Mouse (Mus musculus) macrophage (primary cell): Measurements from ENCODE around the gene C530025M09Rik. TPM values are rescaled to one million over a fixed set of nuclear protein-coding genes. Genes with fewer than 3 reads are reported as not detected.

ENCODE experiments used
- H3K27ac ChIP-seq: fragments of 350-480 bp; formaldehyde crosslinking; 2 replicates; pipeline ENCODE4 v1.9.0; 2021
- H3K36me3 ChIP-seq: fragments of 350-480 bp; formaldehyde crosslinking; 2 replicates; pipeline ENCODE4 v1.9.0; 2021; ENCODE audit errors: inconsistent target
- H3K4me3 ChIP-seq: fragments of 350-480 bp; formaldehyde crosslinking; 2 replicates; pipeline ENCODE4 v1.9.0; 2021; ENCODE audit errors: inconsistent target
- H3K79me2 ChIP-seq: fragments of 350-480 bp; formaldehyde crosslinking; 2 replicates; pipeline ENCODE4 v1.9.0; 2021; ENCODE audit errors: inconsistent target
- WGBS: methylation state at CpG from one replicate; pipeline ENCODE4 v1.1.7; 2026; ENCODE audit warnings: inconsistent platforms; ENCODE audit not compliant: missing documents; 5-methylcytosine and 5-hydroxymethylcytosine counted together
- polyA plus RNA-seq: library from polyadenylated mRNA; stranded (reverse); fragments of 250-400 nt; gene quantifications from 3 replicates; pipeline ENCODE4 v1.2.4, GENCODE M21; 2018; ENCODE audit warnings: inconsistent platforms

C530025M09Rik gene
- polyA plus RNA-seq, 1 experiment from 2014 or later, result not detected

DNA sequence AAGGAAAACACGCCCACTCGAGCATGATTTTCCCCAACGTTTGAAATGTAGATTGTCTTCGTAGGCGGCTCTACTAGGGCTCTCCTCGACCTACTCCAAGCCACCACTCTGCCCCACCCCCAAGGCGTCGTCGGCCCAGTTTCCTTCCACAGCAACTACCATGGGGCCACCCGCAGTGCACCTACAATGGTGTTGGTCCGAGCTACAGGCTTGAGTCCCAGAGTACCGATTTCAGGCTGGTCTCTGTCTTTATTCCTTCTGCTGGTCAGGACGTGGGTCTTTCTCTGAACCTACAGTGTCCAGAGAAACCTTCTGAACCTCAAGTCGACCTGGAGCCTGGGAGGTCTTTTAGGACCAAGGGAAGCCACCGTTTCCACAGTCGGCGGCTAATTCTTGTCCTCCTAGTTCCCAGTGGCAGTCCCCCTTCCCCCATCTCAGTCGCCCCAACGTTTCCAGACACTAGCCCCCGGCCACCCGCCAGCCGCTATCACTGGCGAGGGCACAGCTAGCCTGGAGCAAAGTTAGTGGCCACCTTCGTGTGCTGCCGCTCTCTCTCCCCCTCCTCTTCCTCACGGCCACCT lies 968 bp downstream of the C530025M09Rik start:
- Histone ChIP-seq H3K4me3 (no peak overlapping the region), H3K27ac (no peak overlapping the region), H3K36me3 (no peaks in the 10 kb centered on the region), H3K79me2 (no peaks in the 10 kb centered on the region)
- 3% methylated on average over 23 of the region's 26 CpGs for WGBS

DNA sequence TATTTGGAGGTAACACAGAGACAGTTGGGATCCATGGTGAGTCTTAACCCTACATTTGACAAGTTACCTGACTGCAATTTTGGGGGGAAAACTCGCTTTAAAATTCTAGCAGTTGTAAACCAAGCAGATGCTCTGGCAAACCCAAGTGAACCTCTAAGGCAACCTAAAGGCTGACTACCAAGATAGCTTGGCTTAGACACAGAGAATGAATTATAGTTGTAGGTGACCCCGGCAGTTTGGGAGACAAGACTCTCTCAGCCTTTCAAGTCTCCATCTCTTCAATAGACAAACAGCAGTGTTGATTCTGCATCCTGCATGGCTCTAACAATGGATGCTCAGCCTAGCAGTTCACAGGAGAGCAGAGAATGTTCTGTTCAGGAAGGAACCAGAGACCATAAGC lies 2.1 kb downstream of the C530025M09Rik start, which contains the start of gene Syndig1:
Syndig1 (plus strand) TSS at position 301 of the 400 bp plus-strand sequence.
- Histone ChIP-seq H3K4me3 (no peak within 1 kb of the TSS), H3K27ac (no peak within 1 kb of the TSS)

DNA sequence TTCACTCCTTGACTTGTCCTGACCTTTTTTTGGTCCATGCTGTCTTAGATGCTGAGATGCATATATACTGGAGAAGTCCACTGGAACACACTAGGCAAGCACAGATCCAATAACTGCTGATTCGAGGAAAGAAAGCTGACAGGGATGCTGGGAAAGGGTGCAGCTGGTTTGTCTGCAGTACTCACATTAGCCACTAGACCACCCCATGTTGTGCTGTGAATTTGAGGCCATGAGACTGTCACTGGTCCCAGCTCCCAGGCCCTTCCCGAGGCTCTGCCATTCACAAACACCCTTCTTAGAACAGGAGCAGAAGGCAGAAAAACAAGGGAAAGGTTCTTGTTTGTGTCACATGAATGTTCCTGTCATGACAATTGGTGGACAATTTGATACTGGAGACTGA lies 10.8 kb downstream of the C530025M09Rik start:
- Histone ChIP-seq H3K36me3 (no peaks in the 10 kb centered on the region), H3K79me2 (no peaks in the 10 kb centered on the region), H3K27ac (no peak overlapping the region), H3K4me3 (no peak overlapping the region)
- 40% methylated on average over 2 of the region's 2 CpGs for WGBS

More for the DNA sequence above, 2.1 kb downstream of the C530025M09Rik start, which contains the start of gene Syndig1:
- Histone ChIP-seq H3K79me2 (no peaks in the 10 kb centered on the region), H3K36me3 (no peaks in the 10 kb centered on the region)
- WGBS, result 77% methylated on average over 2 of the region's 2 CpGs

DNA sequence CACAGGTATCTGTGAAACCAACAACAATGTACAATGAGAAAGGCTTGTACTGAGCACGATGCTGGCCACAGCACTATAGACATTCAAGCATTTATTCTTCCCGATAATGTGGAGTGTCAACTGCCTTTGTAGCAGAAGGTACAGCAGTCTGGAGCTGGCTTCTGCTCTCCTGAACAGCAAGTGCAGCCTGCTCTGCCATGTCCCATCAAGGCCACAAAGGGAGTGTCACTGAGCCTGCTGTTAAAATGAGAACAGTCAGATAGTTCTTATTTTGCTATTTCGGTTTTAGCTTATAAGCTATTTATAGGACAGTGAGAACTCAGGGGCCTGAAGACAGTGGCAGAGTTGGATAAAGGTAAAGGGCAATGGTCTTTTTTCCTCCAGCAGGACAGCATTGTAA lies 11.3 kb downstream of the C530025M09Rik start:
- Histone ChIP-seq H3K79me2 (no peaks in the 10 kb centered on the region), H3K36me3 (no peaks in the 10 kb centered on the region), H3K4me3 (no peak overlapping the region), H3K27ac (no peak overlapping the region)
- WGBS, result 87% methylated on average over 3 of the region's 3 CpGs

DNA sequence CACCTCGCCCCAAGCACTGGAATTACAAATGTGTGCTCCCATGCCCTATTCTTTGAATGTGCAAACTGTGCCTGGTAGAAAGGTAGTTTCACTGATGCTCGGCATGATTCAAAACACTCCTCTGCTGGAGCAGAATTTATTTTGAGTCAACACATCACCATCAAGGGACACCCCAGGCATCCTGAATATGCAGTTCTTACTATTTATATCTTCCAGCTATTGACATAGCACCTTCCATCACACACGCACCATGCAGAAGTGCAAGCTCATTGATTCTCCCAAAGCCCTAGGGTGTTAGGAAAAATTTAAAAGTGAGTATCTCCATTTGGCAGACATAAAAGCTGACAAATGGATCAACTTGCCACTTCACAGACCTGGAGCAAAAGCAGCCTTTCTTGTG lies 12.6 kb downstream of the C530025M09Rik start:
- 69% methylated on average over 3 of the region's 3 CpGs for WGBS
- no peaks in the 10 kb centered on the region for H3K36me3 ChIP-seq

DNA sequence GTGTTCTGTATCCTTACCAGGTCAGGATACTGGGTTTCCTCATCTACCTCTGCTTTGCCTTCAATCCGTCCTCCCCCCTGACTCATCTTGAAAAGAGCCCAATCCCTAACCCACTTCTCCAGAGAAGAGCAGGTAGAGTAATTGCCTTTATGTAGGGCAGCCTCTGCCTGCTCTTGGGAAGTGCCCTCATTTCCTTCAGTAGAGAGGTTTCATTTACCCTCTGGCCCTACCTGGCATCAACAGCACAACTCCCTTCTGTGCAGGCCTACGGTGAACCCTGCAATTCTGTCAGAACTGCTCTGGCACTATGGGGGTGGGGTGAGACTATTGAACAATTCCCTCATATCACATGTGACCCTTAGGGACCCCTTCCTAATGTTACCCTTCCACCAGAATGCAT lies 18.1 kb downstream of the C530025M09Rik start:
- Histone ChIP-seq H3K4me3 (no peak overlapping the region), H3K27ac (no peak overlapping the region), H3K36me3 (no peaks in the 10 kb centered on the region), H3K79me2 (no peaks in the 10 kb centered on the region)
- 82% methylated on average over 2 of the region's 2 CpGs for WGBS

More for the DNA sequence above, 12.6 kb downstream of the C530025M09Rik start:
- Histone ChIP-seq H3K27ac (no peak overlapping the region), H3K79me2 (no peaks in the 10 kb centered on the region), H3K4me3 (no peak overlapping the region)

DNA sequence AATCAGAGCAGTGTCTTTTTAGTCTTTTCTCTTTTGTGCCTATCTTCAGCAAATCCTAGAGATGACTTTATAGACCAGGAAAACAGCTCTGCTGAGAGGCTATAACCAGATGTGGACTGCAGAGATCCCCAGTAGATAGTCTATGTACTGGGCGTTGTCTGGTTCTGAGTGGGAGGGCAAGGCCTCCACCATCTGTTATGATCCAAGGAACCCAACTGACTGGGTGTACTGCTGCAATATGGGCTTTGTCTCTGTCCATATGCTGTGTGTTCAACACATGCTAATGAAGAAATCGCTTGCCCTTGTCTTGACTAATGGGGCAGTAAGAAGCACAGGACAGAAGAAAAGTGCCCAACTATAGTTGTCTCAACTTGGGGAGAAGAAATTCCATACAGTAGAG lies 25.8 kb downstream of the C530025M09Rik start:
- Histone ChIP-seq H3K79me2 (no peaks in the 10 kb centered on the region), H3K36me3 (no peaks in the 10 kb centered on the region), H3K4me3 (no peak overlapping the region), H3K27ac (no peak overlapping the region)
- 96% methylated on average over 2 of the region's 2 CpGs for WGBS

DNA sequence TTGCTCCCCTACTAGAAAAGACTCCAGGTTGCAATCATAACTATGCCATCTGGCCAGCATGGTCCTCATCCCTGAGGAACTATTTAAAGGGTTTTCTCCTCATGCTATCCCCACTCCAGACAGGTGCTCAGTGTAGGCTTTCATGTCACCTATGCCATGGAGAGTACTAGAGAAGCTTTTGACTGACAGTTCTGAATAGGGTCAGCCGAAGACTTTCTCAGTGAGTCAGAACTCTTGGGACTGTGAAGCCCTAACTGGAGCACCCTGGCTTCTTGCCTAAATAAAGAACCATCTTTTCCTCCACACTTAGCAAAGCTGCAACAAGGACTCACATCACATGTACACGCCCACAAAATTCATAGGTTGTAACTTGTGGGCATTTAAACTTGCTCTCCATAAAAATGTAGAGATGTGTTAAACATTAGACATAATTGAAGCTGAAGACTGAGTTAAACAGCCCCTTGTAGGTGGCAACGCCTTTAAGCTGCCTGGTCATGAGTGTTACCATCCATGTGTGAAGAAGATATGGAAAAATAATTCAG lies 26.3 kb downstream of the C530025M09Rik start:
- no peak overlapping the region for H3K4me3 ChIP-seq
- 83% methylated on average over 3 of the region's 3 CpGs for WGBS
- H3K36me3 ChIP-seq, result no peaks in the 10 kb centered on the region
- H3K27ac ChIP-seq, result no peak overlapping the region
- no peaks in the 10 kb centered on the region for H3K79me2 ChIP-seq

DNA sequence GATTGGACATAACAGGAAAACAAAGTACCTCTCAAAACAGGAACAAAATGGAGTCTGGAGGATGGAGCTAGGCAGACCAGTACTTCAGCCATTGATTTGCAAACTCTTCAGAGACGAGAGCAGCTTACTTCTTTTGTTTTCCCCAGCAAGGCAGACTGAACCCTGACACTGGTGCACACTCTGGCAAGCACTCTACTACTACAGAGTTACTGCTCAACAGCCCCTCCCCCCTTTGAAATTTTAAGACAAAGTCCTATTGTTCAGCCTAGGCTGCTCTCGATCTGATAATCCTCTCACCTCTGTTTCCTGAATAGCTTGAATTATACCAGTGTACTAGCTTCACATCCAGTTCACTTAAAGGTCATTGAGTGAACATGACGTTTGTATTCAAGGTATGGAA lies 32.4 kb downstream of the C530025M09Rik start:
- no peak overlapping the region for H3K4me3 ChIP-seq
- H3K79me2 ChIP-seq, result no peaks in the 10 kb centered on the region
- H3K27ac ChIP-seq, result no peak overlapping the region
- WGBS, result 13% methylated on average over 3 of the region's 3 CpGs
- H3K36me3 ChIP-seq, result no peaks in the 10 kb centered on the region

Other genes with a start within 250 kb of the C530025M09Rik start
- not detected in 3 replicates for gene Syndig1, start 2.0 kb downstream of the C530025M09Rik start, polyA plus RNA-seq